Mouse (Mus musculus): ENCODE measurements around the gene Enpp1.
A peak's percentile ranks its signal among the peaks of the same experiment; 100 is the strongest.

Gene Enpp1

DNA sequence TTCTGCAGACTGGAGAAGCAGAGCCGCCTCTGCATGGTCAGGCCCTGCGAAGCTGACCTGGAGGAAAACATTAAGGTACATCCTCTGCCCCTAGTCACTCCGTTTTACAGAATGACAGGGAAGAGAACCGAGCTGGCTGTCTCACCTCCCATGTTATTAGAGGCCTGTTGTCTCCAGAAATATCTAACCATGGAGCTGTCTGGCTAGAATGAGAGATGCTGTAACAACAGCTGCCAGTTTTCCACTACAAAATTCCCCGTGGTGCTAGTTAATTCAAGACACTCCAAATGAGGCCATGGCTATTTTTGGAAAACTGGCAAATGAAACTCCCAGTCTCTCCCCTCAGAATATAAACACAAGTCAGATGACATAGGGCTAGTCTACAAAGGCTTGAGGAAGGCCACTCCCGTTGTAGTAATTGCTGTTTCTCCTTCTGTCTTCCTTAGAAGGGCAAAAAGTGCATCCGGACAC, 115.1 kb downstream of the Enpp1 start:
- DNase-seq (ENCODE audit: low read depth): no peak

DNA sequence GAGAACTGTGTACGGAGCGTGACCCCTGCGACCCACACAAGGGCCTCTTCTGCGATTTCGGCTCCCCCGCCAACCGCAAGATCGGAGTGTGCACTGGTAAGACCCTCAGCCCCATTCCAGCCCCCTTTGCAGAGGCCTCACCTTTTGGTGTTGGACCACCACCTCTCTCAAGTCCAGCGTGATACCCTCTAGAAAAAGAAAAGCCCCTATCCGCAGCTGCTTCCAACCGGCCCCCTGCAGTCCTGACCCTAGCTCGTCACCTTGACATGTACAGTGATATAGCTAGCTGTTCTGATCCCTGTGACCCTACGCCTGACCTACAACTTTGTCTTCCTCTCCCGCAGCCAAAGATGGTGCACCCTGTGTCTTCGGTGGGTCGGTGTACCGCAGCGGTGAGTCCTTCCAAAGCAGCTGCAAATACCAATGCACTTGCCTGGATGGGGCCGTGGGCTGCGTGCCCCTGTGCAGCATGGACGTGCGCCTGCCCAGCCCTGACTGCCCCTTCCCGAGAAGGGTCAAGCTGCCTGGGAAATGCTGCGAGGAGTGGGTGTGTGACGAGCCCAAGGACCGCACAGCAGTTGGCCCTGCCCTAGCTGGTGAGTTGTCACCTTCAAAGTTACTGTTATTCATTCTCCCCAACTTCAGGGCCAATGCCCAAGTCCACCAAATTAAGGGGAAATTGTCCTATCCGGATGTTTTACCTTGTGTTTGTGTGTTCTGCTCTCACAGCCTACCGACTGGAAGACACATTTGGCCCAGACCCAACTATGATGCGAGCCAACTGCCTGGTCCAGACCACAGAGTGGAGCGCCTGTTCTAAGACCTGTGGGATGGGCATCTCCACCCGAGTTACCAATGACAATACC, 115.7 kb downstream of the Enpp1 start:
- DNase-seq (ENCODE audit: low read depth): no peak

DNA sequence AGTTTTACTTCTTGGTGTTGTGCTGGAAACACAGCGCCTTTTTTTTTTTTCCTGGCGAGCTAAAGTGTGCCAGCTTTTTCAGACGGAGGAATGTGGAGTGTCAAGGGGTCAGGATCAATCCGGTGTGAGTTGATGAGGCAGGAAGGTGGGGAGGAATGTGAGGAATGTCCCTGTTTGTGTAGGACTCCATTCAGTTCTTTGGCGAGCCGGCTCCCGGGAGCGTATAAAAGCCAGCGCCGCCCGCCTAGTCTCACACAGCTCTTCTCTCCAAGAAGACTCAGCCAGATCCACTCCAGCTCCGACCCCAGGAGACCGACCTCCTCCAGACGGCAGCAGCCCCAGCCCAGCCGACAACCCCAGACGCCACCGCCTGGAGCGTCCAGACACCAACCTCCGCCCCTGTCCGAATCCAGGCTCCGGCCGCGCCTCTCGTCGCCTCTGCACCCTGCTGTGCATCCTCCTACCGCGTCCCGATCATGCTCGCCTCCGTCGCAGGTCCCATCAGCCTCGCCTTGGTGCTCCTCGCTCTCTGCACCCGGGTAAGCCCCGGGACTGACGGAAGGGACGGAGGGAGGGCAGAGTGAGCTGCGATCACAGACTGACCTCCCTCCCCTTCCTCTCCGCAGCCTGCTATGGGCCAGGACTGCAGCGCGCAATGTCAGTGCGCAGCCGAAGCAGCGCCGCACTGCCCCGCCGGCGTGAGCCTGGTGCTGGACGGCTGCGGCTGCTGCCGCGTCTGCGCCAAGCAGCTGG, 116.5 kb downstream of the Enpp1 start, which contains the start of gene Ccn2:
Gene Ccn2 (plus strand): TSS at position 193 of the 753 bp plus-strand sequence.
- no peak for DNase-seq (ENCODE audit: low read depth)

DNA sequence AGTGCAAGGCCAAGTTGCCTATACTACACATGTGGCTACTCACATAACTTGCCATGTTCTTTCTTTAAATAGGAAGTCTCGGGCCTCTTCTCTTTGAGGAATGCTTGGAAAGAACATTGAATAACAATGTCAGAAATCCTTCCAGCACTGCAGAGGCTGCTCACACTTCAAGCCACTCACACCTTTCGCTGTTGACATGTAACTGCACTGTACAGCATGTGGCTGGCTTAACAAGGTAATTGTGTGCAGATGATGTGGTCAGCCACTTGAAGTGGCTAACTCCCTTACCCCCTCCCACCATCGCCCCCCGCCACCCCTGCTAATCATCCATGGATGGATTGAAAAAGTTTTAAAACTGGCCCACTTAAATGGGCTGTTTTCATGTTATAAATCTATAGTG, 118.4 kb downstream of the Enpp1 start:
- no peak for DNase-seq (ENCODE audit: low read depth)

DNA sequence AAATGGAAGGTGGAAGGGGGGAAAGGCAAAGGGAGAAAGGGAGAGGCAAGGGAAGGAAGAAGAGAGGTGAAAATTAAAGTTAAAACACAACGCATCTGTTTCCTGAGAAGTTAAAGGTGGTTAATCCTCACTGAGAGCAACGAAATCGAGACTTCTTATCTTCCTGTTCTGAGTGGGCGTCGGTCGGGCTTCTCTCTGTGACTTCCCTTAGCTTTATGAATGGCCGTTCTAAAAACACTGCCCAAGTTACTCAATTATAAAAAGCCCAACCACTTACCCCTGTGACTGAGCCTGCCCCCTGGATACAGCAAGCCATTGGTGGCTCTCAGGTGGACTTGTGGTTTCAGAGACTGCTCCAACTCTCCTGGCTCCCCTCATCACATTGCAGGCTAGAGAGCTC, 119.0 kb downstream of the Enpp1 start:
- DNase-seq (ENCODE audit: low read depth): no peak

DNA sequence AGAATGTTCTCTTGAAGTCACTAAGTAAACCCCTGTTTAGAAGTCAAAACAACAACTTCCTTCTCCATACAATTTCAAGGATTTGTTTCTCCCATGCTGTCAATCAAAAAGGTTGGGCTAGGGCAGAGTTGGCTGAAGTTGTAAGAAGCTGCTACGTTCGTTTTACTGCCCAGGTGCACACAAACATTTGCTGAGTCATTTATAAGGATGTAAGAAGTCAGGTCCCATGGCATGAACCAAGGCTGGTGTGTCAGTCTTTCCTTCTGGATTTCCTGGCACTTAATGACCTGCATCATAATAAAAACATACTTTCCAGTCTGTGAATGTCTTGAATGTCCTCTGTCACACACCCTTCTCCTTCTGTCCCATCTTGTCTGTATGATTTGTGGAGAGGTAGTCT, 119.6 kb downstream of the Enpp1 start:
- no peak for DNase-seq (ENCODE audit: low read depth)

DNA sequence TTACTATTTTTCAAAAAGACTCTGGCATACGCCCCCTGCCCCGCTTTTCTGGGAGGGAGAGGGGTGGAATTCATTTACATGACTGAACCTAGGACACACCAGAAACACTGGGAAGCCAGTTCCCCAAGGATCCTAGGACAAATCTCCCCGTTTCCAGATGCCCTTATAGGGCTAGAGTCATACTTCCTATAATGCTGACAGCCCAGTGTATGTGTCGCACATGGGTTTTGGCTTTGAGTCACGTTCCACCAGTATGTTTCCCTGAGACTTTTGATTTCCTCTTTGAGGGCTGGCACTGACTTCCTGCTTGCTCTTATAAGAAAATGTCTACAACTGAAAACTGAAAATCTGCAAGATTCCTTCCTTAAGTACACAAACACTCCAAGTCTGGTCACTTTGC, 120.2 kb downstream of the Enpp1 start:
- DNase-seq (ENCODE audit: low read depth): no peak

DNA sequence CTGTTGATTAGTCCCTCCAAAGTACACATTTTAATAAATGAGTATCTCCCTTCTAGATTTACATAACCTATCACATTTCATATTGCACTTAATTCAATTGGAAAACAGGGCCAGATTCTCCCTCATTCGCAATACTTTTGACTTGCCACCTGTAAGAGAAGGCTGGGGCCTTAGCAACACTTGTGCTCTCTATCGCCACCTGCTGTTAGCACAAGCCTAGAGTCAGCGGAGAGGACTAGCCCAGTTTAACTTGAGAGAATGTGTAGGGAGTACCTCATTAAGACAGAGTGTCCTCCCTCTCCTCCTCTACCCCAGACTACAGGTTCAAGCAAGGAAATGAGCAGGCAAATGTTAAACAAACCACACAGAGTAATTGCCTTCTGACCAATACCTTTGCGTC, 120.8 kb downstream of the Enpp1 start:
- peak; percentile 66 for DNase-seq (ENCODE audit: low read depth)

DNA sequence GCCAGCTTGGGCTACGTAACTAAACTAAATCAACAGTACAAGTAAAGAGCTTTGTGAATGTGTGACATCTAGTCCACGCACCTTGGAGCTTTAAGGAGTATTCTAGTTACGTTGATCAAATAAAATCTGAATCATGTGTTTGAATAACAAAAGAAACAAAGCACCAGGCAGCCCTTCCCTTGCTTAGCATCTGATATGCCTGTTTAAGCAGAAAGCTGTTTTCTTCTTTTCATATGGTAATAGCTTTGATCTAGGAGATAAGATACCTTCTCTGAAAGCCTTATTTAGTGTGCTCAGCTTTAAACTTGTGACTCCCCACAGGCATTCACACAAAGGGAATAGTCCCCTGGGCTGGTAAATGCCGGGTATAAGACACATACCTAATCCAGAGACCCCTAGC, 121.4 kb downstream of the Enpp1 start:
- no peak for DNase-seq (ENCODE audit: low read depth)

DNA sequence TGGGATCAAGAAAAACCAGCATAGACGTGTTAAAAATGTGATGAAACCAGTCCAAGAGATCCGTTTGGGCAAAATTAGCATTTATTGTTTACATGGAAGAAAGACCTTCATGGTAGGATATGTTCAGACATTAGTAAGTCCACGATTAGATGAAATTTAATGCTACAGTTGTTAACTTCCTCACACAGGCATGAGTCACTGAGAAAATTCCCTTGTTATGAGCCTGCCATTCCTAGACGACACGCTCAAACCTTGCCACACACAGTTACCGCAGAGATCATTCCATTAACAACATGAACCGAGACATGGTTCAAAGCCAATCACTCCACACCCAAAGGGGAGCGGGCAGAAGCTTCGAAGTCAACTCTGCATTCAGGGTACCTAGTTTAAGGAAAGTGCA, 122.7 kb downstream of the Enpp1 start:
- no peak for DNase-seq (ENCODE audit: low read depth)

DNA sequence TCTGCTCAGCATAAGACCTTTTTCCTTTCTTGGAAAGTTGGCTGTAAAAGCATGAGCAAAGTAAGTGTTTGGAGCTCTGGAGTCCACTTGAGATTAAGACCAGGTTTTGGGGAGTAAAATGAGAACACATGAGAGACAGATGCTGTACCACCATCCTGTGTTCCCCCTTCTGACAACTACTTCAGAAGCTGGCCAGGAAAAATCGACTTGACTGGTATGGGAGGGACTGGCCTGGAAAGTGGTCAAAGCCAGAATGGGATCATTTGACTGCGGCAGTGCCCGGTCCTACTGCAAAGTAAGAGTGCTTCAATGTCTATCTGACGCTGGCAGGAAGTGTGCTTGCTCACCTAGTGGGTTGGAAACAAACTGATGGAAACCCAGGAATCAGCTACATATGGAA, 123.1 kb downstream of the Enpp1 start:
- no peak for DNase-seq (ENCODE audit: low read depth)

Data from c-Kit-positive CD71-negative TER-119-negative erythroid progenitor cells, embryonic 14.5 days (primary cell).